Mouse (Mus musculus) intestine, embryonic 16.5 days (tissue): ENCODE measurements around the gene Comp. TPM values are rescaled to one million over a fixed set of nuclear protein-coding genes. Genes with fewer than 3 reads are reported as not detected.

ENCODE experiments used
- ATAC-seq: fragments of 200-750 bp; cut with Nextera tagmentation; 2 replicates; pipeline ENCODE4 v1.8.0; 2017; ENCODE audit warnings: moderate TSS enrichment, moderate library complexity
- H3K27ac ChIP-seq: fragments of 300-500 bp; sonication (generic); 2 replicates; pipeline ENCODE4 v1.5.1; 2014; ENCODE audit warnings: mild to moderate bottlenecking, low read length
- H3K27me3 ChIP-seq: fragments of 300-500 bp; sonication (generic); replicated peaks from 2 replicates; pipeline ENCODE4 v1.6.1; 2014; ENCODE audit warnings: low read length, control low read depth, mixed read lengths; ENCODE audit not compliant: control insufficient read depth, insufficient read depth
- H3K36me3 ChIP-seq: fragments of 300-500 bp; sonication (generic); 2 replicates; pipeline ENCODE4 v1.6.1; 2014; ENCODE audit warnings: low read length, control low read depth; ENCODE audit not compliant: control insufficient read depth, insufficient read depth
- H3K4me1 ChIP-seq: fragments of 300-500 bp; sonication (generic); 2 replicates; pipeline ENCODE4 v1.6.1; 2014; ENCODE audit warnings: low read length, control low read depth, mixed read lengths; ENCODE audit not compliant: control insufficient read depth, insufficient read depth
- H3K4me2 ChIP-seq: fragments of 300-500 bp; sonication (generic); 2 replicates; pipeline ENCODE4 v1.6.1; 2014; ENCODE audit warnings: low read depth, low read length, control low read depth
- H3K4me3 ChIP-seq: fragments of 300-500 bp; sonication (generic); 2 replicates; pipeline ENCODE4 v1.5.1; 2014; ENCODE audit warnings: mild to moderate bottlenecking, low read length
- H3K9ac ChIP-seq: fragments of 300-500 bp; sonication (generic); 2 replicates; pipeline ENCODE4 v1.6.1; 2014; ENCODE audit warnings: low read depth, low read length
- H3K9me3 ChIP-seq: fragments of 300-500 bp; sonication (generic); 2 replicates; pipeline ENCODE4 v1.6.1; 2016; ENCODE audit warnings: low read length, control low read depth; ENCODE audit not compliant: control insufficient read depth
- WGBS: fragments of 180-500 bp; shearing (Covaris S2); extraction: QIAGEN DNeasy Blood & Tissue Kit; methylation state at CpG from one replicate; pipeline ENCODE4 v1.1.7; 2014; 5-methylcytosine and 5-hydroxymethylcytosine counted together
- polyA plus RNA-seq: library from polyadenylated mRNA; unstranded; fragments of >200 nt; fragmentation: Nextera tagmentation; extraction: Ambion mirVana; gene quantifications from 2 replicates; pipeline ENCODE4 v1.2.1, GENCODE M21; 2015

Gene Comp
- polyA plus RNA-seq, result 0.39 and 0.51 TPM in 2 replicates

DNA sequence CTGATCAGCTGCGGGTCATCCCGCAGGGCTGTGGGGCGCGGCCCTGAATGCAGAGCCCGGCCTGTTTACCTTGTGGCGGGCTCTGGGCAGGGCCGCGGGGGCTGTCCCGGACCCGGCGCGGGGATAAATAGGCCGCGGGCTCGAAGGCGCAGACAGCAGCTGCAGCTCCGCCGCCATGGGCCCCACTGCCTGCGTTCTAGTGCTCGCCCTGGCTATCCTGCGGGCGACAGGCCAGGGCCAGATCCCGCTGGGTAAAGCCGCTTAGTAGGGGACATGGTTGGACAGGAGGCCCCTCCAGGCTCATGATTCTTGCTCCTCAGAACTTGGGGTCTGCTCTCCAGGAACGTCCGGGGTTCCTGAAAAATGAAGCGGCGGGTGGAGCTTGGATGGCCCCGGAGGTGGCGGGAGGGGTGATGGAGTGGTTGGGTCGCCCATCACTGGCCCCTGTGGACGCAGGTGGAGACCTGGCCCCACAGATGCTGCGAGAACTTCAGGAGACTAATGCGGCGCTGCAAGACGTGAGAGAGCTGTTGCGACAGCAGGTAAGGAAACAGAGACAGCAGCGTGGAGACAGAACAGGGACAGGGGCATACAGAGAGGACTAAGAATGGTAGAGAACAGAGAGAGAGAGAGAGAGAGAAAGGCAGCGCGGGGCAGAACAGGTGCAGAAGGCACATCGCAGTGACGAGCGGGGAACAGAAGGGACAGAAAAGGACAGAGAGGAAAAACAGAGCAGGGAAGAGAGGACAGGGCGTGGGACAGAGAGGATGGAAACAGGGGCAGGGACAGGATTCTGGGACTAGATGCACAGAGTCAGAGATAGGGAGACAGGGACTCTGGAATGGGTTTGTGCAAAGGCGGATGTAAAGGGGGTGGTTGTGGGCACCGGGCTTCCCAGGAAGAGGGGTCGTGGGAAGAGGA, at the start of gene Comp:
TSS of gene Comp (plus strand) at position 162 of the 921 bp plus-strand sequence.
- Histone ChIP-seq H3K4me3 (peak within 1 kb of the TSS; percentile 48), H3K4me2 (peak within 1 kb of the TSS; percentile 79), H3K27ac (no peak within 1 kb of the TSS), H3K4me1 (peaks cover 30% of the 10 kb centered on the region), H3K27me3 (peaks cover 70% of the 10 kb centered on the region), H3K36me3 (no peaks in the 10 kb centered on the region), H3K9ac (peak within 1 kb of the TSS; percentile 39; the same call in 1 of the 2 replicates), H3K9me3 (no peaks in the 10 kb centered on the region)
- 3% methylated on average over 47 of the region's 47 CpGs for WGBS
- no peak for ATAC-seq

DNA sequence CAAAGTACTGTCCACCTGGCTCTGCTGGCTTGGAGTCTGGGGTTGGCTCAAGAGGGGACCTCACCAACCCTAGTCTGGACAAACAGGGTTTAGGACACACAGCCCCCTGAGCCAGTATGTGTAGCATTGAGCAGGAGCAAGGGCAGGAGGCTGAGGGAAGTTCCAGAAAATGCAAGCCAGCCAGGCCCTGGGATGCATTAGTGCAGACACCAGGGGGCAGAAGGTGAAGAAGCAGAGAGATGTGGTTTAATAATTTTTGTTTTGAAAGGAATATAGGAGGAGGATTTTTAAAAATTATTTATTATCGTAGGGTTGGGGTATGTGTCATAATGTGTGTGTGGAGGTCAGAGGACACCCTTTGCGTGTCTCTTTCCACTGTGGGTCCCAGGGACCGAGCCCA, 49.6 kb upstream of the Comp start:
- WGBS, result 90% methylated on average over 3 of the region's 3 CpGs
- no peak overlapping the region for H3K4me2 ChIP-seq

DNA sequence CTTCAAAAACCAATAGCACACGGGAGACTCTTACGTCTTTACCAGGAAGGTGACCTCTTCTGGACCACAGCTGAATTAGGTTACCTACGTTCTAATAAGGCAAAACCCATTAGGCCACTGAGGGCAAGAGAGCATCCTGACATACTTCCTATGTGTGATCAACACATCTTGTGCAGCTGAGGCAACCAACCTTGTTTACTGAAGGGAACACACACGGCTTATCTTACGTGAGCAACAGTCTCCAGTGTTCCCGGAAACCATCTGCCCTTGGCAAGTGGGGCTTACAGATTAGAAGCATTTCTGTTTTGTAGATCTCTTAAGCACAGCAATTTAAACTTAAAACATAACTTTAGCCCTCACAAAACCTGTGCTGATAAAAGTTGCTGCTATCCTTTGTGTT, 45.8 kb upstream of the Comp start:
- no peak overlapping the region for H3K4me2 ChIP-seq
- peaks cover 14% of the 10 kb centered on the region for H3K36me3 ChIP-seq
- no peaks in the 10 kb centered on the region for H3K27me3 ChIP-seq
- no peak overlapping the region for H3K27ac ChIP-seq
- peaks cover 10% of the 10 kb centered on the region; the same call in 1 of the 2 replicates for H3K4me1 ChIP-seq
- 96% methylated on average over 6 of the region's 6 CpGs for WGBS
- H3K9ac ChIP-seq, result no peak overlapping the region
- no peak for ATAC-seq
- H3K4me3 ChIP-seq, result no peak overlapping the region
- H3K9me3 ChIP-seq, result no peaks in the 10 kb centered on the region

More for the DNA sequence above, 49.6 kb upstream of the Comp start:
- H3K27ac ChIP-seq, result no peak overlapping the region
- no peak overlapping the region for H3K4me3 ChIP-seq
- no peaks in the 10 kb centered on the region for H3K9me3 ChIP-seq
- H3K27me3 ChIP-seq, result no peaks in the 10 kb centered on the region
- peaks cover 4% of the 10 kb centered on the region; the same call in 1 of the 2 replicates for H3K36me3 ChIP-seq
- H3K9ac ChIP-seq, result no peak overlapping the region
- ATAC-seq, result no peak
- no peaks in the 10 kb centered on the region for H3K4me1 ChIP-seq

DNA sequence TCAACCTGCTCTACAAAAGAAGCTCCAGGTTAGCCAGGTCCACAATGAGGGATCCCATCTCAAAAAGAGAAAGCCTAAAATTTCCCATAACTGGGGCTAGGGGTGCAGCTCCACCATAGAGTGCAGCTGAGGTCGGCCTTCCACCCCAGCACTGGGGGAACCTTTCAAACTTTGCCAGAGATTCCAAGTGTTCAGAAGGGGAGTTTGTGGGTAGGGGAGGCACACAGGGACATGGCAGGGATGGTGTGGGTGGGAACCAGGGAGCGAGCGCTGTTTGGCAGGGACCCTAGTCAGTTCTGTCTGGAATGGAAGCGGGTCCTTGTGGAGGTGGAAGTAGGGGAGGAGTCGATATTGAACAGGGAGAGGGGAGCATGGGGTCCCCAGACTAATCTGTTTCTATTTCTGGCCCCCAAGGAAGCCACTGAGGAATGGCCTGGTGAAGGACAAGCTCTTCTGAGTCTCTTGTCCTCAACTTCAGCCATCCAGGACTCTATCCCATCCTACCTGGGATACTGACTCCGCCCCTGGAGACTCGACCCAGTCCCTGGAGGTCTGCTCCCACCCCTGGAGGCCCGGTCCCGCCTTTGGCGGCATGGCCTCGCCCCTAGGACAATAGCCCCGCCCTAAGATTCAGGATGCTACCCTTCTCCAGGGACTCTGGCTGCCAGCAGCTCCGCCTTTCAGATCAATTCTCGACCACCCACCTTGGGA, 44.1 kb upstream of the Comp start, which contains the start of gene Gdf1:
TSS of gene Gdf1 (plus strand) at position 694 of the 711 bp plus-strand sequence.
- no peak for ATAC-seq
- H3K9ac ChIP-seq, result peak within 1 kb of the TSS; percentile 12; the same call in 1 of the 2 replicates

DNA sequence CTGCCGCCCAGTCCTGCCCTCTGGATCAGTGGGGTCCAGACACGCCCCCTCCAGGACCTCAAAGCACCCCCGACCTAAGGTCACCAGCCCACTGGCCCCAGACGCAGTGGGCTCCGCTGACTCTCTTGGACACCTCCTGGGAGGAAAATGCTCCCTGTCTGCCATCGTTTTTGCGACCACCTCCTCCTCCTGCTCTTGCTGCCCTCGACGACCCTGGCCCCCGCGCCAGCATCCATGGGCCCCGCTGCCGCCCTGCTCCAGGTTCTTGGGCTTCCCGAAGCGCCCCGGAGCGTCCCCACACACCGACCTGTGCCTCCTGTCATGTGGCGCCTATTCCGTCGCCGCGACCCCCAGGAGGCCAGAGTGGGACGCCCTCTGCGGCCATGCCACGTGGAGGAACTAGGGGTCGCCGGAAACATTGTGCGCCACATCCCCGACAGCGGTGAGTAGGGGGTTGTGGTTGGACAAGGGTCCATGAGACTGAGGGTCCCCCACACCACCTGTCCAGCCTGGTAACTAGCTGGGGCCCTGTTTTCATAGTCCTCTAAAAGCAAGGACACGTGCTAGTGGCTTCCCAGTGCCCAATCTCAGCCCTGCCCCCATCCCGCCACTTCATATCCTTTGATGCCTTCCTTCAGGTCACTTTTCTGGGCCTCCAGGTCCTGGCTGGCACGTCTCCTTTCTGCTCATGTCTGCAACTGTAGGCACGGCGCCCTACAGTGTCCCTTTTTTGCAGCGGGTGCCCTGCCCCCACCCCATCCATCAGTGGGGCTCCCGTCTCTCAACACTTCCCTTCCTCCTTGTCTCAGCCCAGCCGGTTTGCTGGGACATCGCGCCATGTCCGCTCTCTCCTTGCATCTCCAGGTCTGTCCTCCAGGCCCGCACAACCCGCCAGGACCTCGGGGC, 43.3 kb upstream of the Comp start:
- Histone ChIP-seq H3K4me1 (peaks cover 10% of the 10 kb centered on the region; the same call in 1 of the 2 replicates), H3K27ac (no peak overlapping the region), H3K27me3 (no peaks in the 10 kb centered on the region), H3K36me3 (peaks cover 34% of the 10 kb centered on the region), H3K4me2 (0 out of 2 replicates have a peak overlapping the region, but pooled peaks have one; percentile 33), H3K9me3 (no peaks in the 10 kb centered on the region), H3K4me3 (no peak overlapping the region; the same call in none of the 2 replicates), H3K9ac (peak overlapping the region; percentile 12; the same call in 1 of the 2 replicates)
- WGBS, result 21% methylated on average over 45 of the region's 45 CpGs
- ATAC-seq, result peak; percentile 16

More for the DNA sequence above, 44.1 kb upstream of the Comp start, which contains the start of gene Gdf1:
- Histone ChIP-seq H3K27ac (no peak within 1 kb of the TSS), H3K36me3 (peaks cover 27% of the 10 kb centered on the region), H3K9me3 (no peaks in the 10 kb centered on the region), H3K4me3 (no peak within 1 kb of the TSS; the same call in none of the 2 replicates), H3K4me2 (0 out of 2 replicates have a peak within 1 kb of the TSS, but pooled peaks have one; percentile 33), H3K27me3 (no peaks in the 10 kb centered on the region), H3K4me1 (peaks cover 10% of the 10 kb centered on the region; the same call in 1 of the 2 replicates)
- 34% methylated on average over 14 of the region's 14 CpGs for WGBS

DNA sequence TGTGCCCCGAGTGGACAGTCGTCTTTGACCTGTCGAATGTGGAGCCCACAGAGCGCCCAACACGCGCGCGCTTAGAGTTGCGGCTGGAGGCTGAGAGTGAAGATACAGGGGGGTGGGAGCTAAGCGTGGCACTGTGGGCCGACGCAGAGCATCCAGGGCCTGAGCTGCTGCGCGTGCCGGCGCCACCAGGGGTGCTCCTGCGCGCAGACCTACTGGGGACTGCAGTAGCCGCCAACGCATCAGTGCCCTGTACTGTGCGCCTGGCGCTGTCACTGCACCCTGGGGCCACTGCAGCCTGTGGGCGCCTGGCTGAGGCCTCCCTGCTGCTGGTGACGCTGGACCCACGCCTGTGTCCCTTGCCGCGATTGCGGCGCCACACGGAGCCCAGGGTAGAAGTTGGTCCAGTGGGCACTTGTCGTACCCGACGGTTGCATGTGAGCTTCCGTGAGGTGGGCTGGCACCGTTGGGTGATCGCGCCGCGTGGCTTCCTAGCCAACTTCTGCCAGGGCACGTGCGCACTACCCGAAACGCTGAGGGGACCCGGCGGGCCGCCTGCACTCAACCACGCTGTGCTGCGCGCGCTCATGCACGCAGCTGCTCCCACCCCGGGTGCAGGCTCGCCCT, 42.5 kb upstream of the Comp start:
- H3K4me3 ChIP-seq, result no peak overlapping the region; the same call in 1 of the 2 replicates
- H3K9me3 ChIP-seq, result no peaks in the 10 kb centered on the region
- WGBS, result 46% methylated on average over 53 of the region's 53 CpGs
- H3K4me1 ChIP-seq, result peaks cover 10% of the 10 kb centered on the region; the same call in 1 of the 2 replicates
- H3K36me3 ChIP-seq, result peaks cover 42% of the 10 kb centered on the region
- H3K4me2 ChIP-seq, result 0 out of 2 replicates have a peak overlapping the region, but pooled peaks have one; percentile 33
- no peak overlapping the region for H3K27ac ChIP-seq
- H3K27me3 ChIP-seq, result no peaks in the 10 kb centered on the region
- ATAC-seq, result peak; percentile 64
- H3K9ac ChIP-seq, result no peak overlapping the region

DNA sequence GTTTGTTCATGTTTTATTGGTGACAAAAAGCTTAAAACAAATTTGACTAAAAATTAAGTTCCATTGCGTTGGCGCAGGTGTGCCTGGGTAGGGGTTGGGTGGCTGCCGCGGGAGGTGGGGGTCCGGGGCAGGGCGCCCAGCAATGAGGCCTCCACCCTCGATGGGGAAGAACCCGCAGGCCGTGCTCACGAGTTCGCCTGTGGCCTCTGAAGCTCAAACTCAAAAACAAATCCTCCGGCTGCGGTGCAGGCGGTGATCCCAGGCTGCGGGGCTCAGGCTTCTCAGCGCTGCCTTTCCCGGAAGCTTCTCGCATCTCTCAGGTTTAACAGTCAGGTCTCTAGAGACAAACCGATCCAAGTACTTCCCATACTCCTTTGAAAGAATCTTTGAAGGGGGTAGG, 41.8 kb upstream of the Comp start:
- WGBS, result 82% methylated on average over 19 of the region's 19 CpGs

More for the DNA sequence above, 41.8 kb upstream of the Comp start:
- Histone ChIP-seq H3K4me3 (no peak overlapping the region), H3K9ac (no peak overlapping the region), H3K36me3 (peaks cover 48% of the 10 kb centered on the region), H3K27me3 (no peaks in the 10 kb centered on the region), H3K27ac (no peak overlapping the region), H3K9me3 (no peaks in the 10 kb centered on the region), H3K4me2 (no peak overlapping the region), H3K4me1 (peaks cover 10% of the 10 kb centered on the region; the same call in 1 of the 2 replicates)
- ATAC-seq, result no peak
